Mouse (Mus musculus): ENCODE measurements around the gene Gm42906.

- no peak for TF ChIP-seq POLR2A (IDR thresholded peaks at IDR 0.05; ENCODE audit: insufficient read depth, low read depth, low read length)
- no peak for TF ChIP-seq CTCF (IDR thresholded peaks at IDR 0.05; ENCODE audit: insufficient read depth, low read depth, low read length)
Measured at GRCm38 (mm10) chr5:151116192-151116887, 311.6 kb downstream of the Gm42906 start.

All from olfactory bulb, adult 2 months (tissue).